Mouse (Mus musculus) monocyte, adult 2 months (primary cell): ENCODE results near the gene Ppil1.

Source experiments
- DNase-seq, 2 experiments: peaks; one replicate each; pipeline ENCODE4 v3.0.0; 2022; ENCODE audit warnings: low spot score in 2 of 2, low read depth in 1 of 2

Gene Ppil1

DNA sequence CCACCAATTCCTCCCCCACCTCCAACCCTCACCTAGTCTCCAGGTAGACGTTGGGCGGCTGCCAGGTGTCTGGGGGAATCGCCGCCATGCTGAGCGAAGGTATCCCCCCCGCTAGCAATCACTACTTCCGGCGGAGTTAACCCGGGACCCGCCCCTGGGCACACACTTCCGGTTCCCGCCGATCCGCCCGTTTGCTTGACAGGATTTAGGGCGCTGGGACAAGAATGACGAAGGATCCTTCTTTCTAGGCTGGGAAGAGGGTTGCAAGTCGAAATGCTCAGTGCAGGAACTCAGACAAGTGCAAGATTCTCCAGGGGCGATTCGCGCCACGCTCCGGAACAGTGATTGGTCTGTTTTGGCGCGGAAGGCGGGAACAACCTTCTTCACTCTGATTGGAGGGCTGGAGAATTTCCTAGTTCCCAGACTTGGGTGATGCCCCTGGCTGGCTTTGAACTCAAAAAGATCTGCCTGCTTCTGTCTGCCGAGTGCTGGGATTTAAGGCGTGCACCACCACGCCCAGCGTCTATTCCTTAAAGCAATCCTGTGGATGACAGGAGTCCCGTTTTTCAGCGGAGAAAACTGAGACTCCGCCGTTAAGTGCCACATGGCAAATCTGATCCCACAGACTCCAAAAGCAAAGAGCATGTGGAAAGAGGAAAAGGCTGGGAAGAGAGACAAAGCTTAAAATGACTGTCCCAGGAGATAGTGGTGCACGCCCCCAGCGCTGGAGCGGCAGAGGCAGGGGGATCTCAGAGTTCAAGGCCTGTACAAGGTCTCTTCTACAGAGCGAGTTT, at the start of gene Ppil1:
Gene Ppil1 (minus strand): TSS at position 347 of the 794 bp plus-strand sequence.
- DNase-seq: peak; percentile 44 to 60

GRCm38 (mm10) chr17:29313300-29313699, 49.3 kb upstream of the Ppil1 start:
- DNase-seq: no peak

GRCm38 (mm10) chr17:29312082-29312481, 48.1 kb upstream of the Ppil1 start:
- DNase-seq: no peak

DNA sequence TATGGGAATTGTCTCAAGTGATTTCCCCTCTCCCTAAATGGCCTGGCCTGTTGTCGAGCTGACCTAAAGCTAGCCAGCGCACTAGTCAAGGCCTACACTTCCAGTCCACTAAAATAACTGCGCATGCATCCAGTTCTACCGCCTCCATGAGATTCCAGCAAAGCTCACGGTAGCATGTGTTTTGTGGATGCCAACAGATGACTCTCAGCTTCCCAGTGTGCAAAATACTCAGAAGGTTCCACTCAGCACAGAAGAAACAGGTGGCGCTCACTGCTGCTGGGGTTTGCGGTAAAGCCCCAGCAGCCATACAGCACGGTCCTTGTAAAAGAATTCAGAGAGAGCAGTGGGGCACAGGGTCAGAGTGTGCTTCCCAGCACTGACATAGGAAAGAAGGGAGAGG, 47.6 kb upstream of the Ppil1 start:
- no peak for DNase-seq

GRCm38 (mm10) chr17:29310056-29310623, 46.2 kb upstream of the Ppil1 start:
- no peak for DNase-seq

DNA sequence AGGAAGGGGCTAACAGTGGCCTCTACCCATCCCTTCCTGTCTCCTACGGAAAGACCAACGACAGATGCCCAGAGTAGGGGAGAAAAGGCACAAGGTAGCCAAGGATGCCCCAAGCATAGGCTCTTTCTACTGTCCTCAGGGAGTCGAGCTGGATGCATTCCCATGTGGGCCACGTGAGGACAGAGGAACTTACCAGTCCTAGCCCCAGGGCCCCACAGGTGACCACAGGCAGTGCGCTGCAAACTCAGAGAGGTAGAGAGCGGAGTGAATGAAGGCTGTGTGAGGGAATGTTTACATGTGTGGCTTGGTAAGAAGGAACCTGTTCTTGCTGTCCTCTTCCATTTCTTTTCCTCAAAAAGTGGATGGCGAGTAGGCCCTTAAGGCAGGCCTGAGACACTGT, 41.9 kb upstream of the Ppil1 start:
- no peak for DNase-seq

DNA sequence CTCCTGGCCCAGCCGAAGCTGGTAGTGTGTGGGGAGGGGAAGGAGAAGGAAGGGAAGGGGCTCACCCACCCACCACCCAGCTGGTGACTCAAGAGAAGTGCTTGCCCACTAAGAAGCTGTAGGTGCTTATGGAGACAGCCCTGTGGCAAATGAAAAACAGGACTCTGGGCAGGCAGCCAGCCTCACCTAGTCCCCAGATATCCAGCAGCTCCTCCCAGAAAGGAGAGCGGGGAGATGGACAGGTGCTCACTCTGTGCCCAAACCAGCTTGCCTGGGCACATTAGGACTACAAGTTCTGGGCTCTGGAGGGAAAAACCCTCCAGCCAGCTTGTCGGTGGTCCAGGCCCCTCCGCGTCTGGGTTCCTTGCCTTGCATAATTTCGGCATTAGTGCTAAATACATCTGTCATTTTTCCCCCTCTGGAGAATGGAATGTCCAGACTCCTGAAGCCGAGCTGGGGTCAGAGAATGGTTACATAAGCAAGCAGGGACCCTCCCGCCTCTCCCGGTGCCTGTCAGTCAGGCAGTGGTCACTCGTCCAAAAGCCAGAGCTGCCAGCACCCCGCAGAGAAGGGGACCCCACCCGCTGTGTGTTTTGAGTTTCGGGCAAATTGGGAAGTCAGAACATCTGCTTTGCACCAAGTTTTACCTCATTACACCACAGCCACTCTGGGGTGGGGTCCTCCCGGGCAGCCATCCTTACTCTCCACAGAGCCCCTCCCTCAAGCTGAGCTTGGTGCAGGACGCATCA, 41.2 kb upstream of the Ppil1 start:
- DNase-seq: no peak

DNA sequence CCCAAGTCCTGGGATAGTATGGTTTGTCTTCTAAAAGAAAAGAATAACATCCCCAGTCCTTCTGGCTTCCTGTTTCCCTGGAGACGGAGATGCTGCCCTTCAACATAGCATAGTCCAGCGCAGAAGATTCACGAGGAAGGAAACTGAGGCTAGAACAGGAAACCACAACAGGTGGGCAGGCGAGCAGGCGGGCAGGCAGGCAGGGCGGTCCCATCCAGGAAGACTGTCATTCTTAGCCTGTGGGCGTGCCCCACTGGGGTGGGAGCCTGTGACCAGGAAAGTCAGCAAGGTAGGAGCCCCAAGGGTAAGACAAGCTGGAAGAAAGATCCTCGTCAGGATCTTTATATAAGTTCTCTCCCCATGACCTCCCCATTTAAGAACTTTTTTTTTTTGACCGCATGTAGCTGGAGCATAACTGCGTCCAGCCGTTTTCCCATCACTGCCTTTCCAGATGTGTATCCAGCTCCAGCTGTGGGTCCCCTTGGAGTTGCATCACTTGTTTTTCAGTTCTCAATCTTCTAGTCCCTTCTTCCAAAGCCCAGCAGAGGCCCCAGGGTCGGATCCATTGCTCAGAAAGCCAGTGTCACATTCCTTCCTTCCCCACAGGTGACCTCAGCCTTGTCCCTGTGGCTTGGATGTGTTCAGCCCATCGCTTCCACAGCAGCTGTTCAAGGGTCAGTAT, 40.5 kb upstream of the Ppil1 start:
- no peak for DNase-seq

DNA sequence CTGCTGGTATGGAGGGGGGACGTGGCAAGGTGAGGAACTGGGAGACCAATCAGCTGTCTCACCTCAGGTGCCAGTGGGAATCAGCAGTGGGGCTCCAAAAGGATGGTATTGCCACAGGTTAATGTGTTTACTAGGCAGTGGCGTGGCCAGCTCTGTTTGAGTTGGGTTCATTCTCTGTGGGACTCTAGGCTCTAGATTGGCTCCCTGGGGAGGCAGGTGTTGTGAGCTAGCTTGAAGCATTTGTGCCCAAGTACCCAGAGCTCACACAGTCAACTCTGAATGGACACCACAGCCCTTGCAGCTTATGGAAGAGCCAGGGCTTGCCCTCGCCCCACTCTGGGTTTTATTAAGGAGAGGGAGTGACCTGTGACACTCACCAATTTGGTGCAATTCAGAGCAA, 39.9 kb upstream of the Ppil1 start:
- DNase-seq: no peak

GRCm38 (mm10) chr17:29303087-29303486, 39.1 kb upstream of the Ppil1 start:
- DNase-seq: no peak

- no peak for DNase-seq
Measured at GRCm38 (mm10) chr17:29302149-29302548, 38.2 kb upstream of the Ppil1 start.

DNA sequence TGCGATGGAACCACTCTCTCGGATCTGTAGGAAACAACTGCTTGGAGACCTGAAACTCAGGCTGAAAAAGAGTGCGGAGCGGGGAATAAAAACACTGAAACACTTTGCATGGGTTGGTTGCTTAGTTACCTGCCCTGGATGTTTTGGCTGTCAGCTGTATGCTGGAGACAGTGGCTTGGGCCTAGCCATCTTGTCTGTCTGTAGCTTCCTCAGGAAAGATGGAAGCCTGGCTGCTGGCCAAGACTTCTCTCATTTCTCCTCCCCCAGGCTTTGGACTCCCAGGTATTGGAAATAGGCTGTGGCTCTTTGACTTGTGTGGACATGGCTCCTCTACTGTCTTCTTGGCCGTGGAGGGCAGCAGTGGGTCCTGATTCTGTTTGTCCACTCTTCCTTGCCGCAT, 37.4 kb upstream of the Ppil1 start:
- DNase-seq: no peak

GRCm38 (mm10) chr17:29300926-29301325, 36.9 kb upstream of the Ppil1 start:
- DNase-seq: no peak

- DNase-seq: no peak
Measured at GRCm38 (mm10) chr17:29299282-29299681, 35.3 kb upstream of the Ppil1 start.

- DNase-seq: no peak
Measured at GRCm38 (mm10) chr17:29297813-29298212, 33.8 kb upstream of the Ppil1 start.

DNA sequence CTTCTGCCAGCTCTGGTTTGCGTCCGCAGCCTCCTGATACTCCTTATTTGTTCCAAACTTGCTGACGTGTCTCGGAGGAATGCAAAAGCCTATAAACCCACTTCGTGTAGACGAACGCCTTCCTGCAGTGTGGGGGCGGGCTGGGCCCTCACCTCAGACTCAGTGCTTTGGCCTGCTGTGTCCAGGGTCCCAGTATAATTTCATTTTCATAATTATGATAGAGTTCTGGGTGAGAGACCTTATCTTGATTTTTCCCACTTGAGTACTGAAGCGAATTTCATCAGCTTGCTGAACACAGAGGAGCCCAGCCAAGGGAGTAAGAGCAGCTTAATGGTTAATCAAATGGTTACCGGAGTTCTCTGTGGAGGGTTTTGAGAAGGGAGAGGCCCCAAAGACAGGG, 33.3 kb upstream of the Ppil1 start:
- no peak for DNase-seq

- DNase-seq: no peak
Measured at GRCm38 (mm10) chr17:29295835-29296234, 31.8 kb upstream of the Ppil1 start.

DNA sequence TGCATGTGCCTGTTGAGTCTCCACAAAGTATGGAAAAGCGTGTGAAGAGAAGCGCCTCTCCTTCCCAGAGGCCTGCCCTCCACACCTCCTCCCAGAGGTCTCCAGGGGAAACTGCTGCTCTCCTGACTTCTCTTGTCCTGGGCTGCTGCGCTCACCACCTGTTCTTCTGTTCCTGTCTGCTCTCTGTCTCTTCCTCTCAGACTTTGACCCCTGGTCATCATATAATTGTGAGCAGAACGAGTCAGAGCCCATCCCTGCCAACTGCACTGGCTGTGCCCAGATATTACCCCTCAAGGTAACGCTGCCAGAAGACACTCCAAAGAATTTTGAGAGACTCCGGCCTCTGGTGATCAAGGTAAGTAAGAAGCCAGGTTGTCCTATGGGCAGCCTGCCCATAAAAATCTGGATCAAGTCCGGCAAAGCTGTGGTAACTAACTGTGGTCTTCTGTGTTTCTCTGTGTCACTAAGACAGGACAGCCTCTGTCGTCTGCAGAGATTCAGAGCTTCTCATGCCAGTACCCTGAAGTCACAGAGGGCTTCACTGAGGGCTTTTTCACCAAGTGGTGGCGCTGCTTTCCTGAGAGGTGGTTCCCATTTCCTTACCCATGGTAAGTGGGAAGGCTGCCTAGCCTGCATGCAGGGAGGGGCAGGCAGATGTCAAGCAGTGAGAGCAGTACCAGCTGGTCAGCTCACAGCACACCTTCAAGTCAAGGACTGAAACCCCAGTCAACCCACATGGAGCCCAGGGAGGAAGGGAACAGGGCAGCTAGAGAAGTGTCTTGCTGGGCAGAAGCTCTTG, 30.0 kb upstream of the Ppil1 start:
- no peak for DNase-seq

DNA sequence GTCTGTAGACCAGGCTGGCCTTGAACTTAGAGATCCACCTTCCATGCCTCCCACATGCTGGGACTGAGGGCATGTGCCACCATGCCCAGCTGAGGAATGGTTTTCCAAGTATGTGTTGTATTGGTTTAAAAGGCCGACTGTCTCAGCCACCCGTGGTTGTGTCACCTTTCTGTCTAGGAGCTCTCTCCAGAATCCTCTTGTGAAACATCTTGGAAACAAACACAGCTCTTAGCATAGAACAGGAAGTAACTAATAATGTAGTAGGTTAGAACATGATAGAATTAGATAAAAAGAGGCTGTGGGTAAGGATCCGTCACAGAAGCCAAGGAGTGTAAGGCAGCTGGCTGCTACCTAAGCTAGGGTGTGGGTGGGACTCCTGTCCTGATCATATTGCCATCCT, 29.0 kb upstream of the Ppil1 start:
- no peak for DNase-seq

GRCm38 (mm10) chr17:29291793-29292192, 27.8 kb upstream of the Ppil1 start:
- no peak for DNase-seq
